Mouse (Mus musculus) liver, adult (tissue): ENCODE data around the gene Aqp6.

Experiments used
- GATA4 ChIP-seq: IDR thresholded peaks from 2 replicates; pipeline ENCODE4 v1.6.1; 2014; ENCODE audit warnings: mild to moderate bottlenecking, low read length; ENCODE audit not compliant: insufficient replicate concordance

Aqp6 gene

DNA sequence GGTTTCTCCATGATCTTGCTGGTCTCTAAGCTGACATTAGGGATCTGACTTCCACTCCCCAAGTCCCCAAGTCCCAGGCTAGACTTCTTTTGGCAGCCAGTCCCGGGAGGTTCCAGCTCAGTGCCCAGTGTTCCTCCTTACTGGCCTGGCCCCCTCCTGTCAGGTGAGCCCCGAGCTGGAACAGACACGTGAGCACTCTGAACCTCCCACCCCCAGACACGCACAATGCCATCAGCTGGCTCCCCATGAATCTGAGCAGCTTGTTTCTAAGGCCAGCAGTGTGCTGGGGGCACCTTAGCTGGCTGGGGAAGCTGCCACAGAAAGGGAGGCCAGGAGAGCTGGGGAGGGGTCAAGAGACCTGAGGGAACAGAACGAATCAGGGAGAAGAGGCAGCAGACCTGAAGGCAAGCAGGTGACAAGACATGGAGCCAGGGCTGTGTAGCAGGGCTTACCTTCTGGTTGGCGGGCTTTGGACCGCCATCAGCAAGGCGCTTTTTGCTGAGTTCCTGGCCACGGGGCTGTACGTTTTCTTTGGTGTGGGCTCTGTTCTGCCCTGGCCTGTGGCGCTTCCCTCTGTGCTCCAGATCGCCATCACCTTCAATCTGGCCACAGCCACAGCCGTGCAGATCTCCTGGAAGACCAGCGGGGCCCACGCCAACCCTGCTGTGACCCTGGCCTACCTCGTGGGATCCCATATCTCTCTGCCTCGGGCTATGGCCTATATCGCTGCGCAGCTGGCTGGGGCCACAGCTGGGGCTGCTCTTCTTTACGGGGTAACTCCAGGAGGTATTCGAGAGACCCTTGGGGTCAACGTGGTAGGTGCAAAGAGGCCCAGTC is at the start of gene Aqp6:
TSS of gene Aqp6 (plus strand) at position 415 of the 837 bp plus-strand sequence.
- TF ChIP-seq GATA4, result no peak

DNA sequence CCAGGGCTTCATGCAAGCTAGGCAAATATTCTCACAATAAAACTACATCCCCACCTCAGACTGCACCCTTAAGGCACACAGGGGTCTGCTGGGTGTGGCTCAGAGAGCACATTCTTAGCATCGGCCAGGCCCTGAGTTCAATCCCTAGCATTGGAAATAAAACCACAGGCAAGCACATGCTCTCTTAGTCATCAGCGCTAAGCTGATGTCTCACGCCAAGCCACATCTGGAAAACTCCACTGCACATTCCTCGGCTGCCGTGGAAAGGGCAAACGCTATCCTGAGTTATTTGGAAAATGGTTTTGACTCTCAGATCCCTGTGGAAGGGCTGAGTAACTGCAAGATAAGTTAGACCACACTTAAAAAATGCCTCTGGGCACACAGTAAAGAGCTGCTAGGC is 47.4 kb upstream of the Aqp6 start:
- TF ChIP-seq GATA4, result no peak

DNA sequence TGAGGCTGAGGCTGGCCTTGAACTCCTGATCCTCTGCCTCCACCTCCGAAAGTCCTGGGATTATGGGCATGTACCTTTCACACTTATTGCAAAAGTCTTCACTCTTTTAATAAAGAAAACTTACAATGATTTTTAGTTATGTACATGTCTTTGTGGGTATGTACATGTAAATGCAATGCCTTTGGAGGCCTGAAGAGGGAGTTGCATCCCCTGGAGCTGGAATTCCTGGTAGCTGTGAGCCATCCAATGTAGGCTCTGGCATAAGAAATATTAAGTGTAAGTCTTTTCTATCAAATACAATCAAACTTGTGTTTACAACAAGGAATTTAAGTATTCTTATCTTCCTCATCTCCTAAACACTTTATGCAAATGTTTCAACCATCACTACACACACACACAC is 42.3 kb upstream of the Aqp6 start:
- no peak for TF ChIP-seq GATA4

DNA sequence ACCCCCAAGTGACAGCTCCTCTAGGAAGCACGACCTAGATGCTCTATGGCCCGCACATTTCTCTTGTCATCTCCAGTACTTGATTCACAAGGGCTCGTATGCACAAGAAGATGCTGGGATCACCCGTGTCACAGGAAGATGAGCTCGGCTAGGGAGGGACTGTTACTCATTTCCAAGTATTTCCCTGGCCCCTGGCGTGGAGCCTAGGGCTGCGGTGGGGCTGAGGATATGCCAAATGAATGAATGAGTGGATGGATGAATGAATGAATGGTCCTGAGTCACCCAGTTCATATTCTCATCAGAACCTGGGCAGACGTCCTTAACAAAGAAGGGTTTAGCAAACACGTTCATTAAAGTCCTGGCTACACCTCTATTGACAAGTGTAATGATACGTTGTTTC is 41.0 kb upstream of the Aqp6 start:
- no peak for TF ChIP-seq GATA4

DNA sequence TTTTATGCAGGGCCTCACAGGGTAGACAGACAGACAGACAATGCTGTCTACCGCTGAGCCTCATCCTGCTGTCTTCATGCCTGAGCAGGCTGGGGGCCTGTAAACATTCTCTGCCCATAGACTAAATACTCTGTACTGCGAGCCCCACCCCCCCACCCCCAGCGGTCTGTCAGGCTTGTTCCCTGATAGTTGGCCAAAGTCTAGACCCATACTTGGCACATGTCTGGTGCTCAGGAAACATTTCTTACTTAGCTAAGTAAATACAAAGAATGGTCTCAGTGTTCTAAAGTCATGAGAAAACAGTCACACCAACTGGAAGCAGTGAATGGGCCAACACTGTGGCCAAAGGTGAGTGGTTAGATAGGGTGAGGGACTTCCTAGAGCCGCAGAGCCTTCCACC is 33.8 kb upstream of the Aqp6 start:
- TF ChIP-seq GATA4, result no peak

DNA sequence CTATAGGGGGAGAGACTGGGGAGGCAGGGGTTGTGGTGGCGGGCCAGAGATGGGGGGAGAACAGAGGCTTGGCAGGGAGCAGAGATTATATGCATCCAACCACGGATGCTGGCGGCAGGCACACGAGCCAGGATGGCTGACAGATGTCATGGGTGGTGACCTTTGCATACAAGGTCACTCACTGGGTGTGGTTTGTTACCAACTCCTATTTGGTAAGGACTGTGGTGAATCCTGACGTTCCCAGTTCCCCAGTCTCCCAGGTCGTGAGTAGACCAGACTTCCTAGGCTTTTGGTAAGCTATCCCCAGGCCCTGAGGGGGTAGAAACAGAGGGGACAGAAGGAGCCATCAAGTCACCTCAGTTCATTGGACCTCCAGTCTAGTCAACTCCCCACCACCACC is 32.5 kb upstream of the Aqp6 start:
- no peak for TF ChIP-seq GATA4

DNA sequence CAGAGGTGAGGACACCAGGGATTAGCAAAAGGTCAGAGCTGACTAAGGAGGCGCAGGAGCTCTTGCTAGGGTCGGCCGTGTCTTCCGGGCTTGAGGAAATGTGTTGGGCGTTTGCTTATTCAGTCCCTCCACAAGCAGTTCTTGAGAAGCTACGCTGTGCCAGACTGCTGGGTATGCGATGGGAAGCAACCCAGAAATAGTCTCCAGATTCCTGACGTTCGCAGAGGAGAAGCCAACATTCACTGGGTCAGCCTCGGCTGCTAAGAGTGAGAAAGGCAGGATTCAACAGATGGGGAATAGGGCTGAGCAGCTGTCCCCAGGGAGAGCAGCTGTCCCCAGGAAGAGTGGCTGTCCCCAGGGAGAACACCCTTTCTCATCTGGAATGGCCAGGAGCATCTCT is 32.1 kb upstream of the Aqp6 start:
- no peak for TF ChIP-seq GATA4

DNA sequence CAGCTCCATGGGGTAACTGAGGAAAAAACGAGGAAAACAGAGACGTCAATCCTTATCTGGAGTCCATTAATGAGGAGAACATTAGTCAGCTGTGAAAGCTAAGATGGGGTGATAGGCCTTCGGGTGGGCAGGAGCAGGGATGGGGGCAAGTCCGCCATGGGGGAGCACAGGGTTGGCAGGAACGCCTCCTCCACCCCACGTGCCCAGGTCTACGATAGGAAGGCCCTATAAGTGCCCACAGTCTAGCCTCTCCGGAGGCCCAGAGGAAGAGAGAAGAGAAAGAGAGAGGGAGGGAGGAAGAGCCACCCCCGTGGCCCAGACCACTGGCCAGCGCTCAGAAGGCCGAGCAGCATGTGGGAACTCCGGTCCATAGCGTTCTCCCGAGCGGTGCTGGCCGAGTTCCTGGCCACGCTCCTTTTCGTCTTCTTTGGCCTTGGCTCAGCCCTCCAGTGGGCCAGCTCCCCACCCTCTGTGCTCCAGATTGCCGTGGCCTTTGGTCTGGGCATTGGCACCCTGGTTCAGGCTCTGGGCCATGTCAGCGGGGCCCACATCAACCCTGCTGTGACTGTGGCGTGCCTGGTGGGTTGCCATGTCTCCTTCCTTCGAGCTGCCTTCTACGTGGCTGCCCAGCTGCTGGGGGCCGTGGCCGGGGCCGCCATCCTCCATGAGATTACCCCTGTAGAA is 22.3 kb upstream of the Aqp6 start, which contains the start of gene Aqp2:
TSS of gene Aqp2 (plus strand) at position 254 of the 684 bp plus-strand sequence.
- TF ChIP-seq GATA4, result no peak

DNA sequence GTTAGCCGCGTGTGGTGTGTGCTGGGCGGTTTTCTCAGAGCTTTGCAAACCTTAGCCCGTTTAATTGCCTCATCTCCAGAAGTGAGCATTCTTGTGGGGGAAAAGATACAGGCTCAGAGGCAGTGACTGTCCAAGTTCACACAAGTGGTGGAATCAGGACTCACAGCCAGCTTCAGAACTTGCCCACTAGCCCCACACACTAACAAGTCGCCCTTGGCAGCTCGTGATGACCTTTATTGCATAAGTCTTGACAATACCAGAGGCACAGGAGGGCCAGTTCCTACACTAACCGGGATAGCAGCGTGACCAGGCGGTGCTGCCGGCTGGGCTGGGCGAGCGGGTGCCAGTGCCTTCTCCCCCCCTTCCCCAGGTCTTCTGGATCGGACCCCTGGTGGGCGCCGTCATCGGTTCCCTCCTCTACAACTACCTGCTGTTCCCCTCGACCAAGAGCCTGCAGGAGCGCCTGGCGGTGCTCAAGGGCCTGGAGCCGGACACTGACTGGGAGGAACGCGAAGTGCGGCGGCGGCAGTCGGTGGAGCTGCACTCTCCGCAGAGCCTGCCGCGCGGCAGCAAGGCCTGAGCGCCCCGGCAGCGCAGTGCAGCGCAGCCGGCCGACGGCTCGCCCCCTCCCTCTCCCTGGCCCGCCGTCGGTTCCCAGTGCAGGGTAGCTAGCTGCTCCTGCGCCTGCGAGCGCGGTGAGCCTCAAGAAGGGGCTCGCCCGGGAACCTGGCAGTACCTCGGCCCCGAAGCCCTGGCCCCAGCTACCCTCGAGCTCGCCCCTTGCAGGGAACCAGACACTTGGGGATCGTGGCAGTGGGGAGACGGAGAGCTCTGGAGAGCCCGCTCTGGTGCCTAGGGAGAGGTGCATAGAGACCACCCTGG is 17.5 kb upstream of the Aqp6 start:
- no peak for TF ChIP-seq GATA4

DNA sequence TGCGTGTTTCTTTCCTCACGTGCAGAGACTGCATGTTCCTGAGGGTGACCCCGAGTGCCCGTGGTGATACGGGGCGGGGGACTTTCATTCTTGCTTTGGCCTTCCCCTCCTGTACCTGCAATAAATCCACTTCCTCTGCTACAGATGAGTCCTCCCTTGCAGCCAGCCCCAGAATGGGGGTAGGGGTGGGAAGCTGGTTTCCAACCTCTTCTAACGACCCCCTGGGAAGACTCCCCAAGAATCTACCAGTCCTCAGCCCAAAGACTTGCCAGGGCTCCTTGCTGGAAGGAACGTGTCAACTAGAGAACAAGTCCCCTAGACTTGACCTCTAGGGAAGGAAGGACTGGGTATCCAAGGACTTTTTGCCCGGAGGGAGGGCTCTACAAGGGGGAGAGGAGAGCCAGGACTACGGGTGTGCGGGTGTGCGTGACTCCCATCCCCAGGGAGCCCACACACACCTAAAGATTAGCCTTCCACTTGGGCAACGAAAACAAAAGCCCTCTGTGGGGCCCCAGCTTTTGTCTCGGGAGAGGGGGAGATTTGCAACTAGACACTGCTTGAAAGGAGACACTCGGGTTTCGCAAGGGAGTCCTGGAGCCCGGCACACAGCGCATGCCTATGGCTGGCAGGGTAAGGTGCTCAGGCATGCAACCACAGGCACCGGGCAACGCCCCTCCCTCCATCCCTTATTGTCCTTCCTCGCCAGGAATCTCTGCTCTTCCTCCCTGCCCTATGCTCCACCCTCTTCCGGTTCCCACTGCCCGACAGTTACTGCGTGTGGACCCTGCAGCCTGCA is 16.6 kb upstream of the Aqp6 start:
- TF ChIP-seq GATA4, result no peak; the same call in 1 of the 2 replicates

DNA sequence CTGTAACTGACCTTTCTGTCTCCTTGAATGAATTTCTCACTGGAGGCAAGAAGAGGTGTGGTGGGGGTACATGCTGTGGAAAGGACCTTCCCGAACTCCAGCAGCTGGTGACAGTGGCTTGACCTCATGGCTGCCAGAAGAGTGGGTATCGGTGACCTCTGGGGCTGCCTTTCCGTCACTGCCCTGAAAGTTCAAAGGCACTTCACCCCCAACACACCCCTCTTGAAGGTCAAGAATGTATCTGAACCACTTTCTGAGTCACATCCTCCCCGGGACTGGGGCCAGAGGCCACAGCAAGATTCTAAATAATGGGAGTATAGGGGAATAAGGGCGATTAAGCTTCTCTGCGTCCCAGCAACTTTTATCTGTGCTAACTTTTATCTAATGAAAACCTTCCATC is 15.5 kb upstream of the Aqp6 start:
- no peak for TF ChIP-seq GATA4

DNA sequence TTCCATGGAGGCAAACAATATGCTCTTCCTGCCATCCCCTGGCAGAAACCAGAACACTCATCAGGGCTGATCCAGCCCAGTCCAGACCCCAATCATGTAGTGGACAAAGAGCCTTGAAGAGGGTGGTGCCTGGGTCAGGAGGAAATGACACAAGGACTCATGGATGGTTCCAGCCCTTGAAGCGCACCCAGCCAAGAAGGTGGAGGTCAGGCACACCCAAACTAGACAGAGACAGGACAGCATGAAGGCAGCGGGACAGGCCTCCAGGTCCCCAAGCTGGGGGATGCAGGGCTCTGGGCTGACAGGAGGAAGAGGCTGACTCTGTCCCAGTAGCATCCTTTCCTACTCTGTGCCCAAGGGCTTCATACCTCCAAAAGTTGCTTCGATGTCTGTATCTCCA is 14.7 kb upstream of the Aqp6 start:
- no peak for TF ChIP-seq GATA4

DNA sequence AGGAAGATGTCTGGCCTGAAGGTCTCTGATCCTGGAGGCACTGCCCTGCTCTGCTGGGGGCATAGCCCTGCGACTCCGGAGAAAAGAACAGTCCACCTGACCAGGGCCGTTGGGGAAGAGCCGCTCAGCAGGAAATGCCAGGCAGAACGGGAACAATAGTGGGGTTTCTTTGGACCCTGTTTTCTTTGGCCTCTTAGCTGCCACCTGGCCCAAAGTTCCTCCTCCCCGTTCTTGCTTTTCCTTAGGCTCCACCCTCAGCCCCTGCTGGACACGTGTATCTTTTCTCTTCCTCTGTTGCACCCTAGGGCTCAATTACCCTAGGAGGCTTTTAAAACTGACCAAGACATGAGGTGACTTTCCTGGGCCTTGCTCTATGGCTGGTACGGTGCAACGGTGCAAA is 12.0 kb upstream of the Aqp6 start:
- no peak for TF ChIP-seq GATA4

DNA sequence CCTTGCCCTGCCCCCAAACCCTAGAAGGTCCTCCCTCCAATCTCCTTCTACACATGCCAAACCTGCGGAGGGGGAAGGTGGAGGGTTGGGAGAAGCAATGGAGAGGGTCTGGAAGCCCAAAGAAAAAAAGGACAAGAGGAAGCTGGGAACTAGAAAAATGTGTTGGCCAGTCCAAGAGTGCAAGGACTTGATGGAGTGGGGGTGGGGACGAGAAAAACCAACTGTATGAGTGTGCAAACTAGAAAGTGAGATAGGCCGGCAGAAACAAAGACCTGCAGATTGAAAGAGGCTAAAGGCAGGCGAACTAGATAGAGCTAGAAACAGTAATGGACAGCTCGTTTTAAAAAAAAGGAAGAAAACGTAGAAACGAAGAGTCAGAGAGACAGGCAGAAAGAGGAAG is 11.5 kb upstream of the Aqp6 start:
- no peak for TF ChIP-seq GATA4
